Mouse (Mus musculus): ENCODE measurements around the gene Vgf. TPM values are rescaled to one million over a fixed set of nuclear protein-coding genes. Genes with fewer than 3 reads are reported as not detected.
A peak's percentile ranks its signal among the peaks of the same experiment; 100 is the strongest.

Vgf gene
- not detected for total RNA-seq (2021)
- long read RNA-seq, experiment 1, result 0 reads
- long read RNA-seq, experiment 2, result 0 reads

- DNase-seq, result no peak
Observed at GRCm38 (mm10) chr5:137026092-137026491, at the start of gene Vgf. TSS of gene Vgf (plus strand) at chr5:137026392.

GRCm38 (mm10) chr5:136977769-136978168 lies 48.4 kb upstream of the Vgf start:
- DNase-seq, result no peak

GRCm38 (mm10) chr5:136979762-136980161 lies 46.4 kb upstream of the Vgf start:
- no peak for DNase-seq

GRCm38 (mm10) chr5:136980974-136981373 lies 45.2 kb upstream of the Vgf start:
- DNase-seq, result no peak

- peak; percentile 35 to 71 for DNase-seq
Observed at GRCm38 (mm10) chr5:136982338-136982930, 43.8 kb upstream of the Vgf start.

GRCm38 (mm10) chr5:136984828-136985227 lies 41.4 kb upstream of the Vgf start:
- no peak for DNase-seq

- peak; percentile 96 to 98 for DNase-seq
Observed at GRCm38 (mm10) chr5:136986695-136987137, 39.5 kb upstream of the Vgf start, which contains the start of gene Plod3. TSS of gene Plod3 (plus strand) at chr5:136987019.

- DNase-seq, result peak; percentile 89 to 90
Observed at GRCm38 (mm10) chr5:136987138-136987933, 38.9 kb upstream of the Vgf start.

GRCm38 (mm10) chr5:136987934-136988271 lies 38.3 kb upstream of the Vgf start, which contains the start of gene Znhit1:
TSS of gene Znhit1 (minus strand) at chr5:136988021.
- no peak for DNase-seq

GRCm38 (mm10) chr5:136988420-136988819 lies 37.8 kb upstream of the Vgf start:
- peak; percentile 58 to 61 for DNase-seq

- DNase-seq, result no peak
Observed at GRCm38 (mm10) chr5:136989801-136990200, 36.4 kb upstream of the Vgf start.

- no peak for DNase-seq
Observed at GRCm38 (mm10) chr5:136999449-136999848, 26.7 kb upstream of the Vgf start.

- DNase-seq, result no peak
Observed at GRCm38 (mm10) chr5:137000612-137001011, 25.6 kb upstream of the Vgf start.

GRCm38 (mm10) chr5:137007276-137007675 lies 18.9 kb upstream of the Vgf start:
- DNase-seq, result no peak

GRCm38 (mm10) chr5:137009988-137010387 lies 16.2 kb upstream of the Vgf start:
- DNase-seq, result peak in 1 of 2 experiments; percentile 71

- no peak for DNase-seq
Observed at GRCm38 (mm10) chr5:137012401-137012950, 13.7 kb upstream of the Vgf start.

GRCm38 (mm10) chr5:137015913-137016312 lies 10.3 kb upstream of the Vgf start:
- DNase-seq, result no peak

GRCm38 (mm10) chr5:137024318-137024717 lies 1.9 kb upstream of the Vgf start:
- DNase-seq, result no peak

GRCm38 (mm10) chr5:137025132-137025531 lies 1.1 kb upstream of the Vgf start:
- DNase-seq, result peak; percentile 62 to 92

GRCm38 (mm10) chr5:137028561-137029272 lies 2.5 kb downstream of the Vgf start:
- no peak for DNase-seq

GRCm38 (mm10) chr5:137029273-137029585 lies 3.0 kb downstream of the Vgf start:
- DNase-seq, result no peak

- DNase-seq, result peak; percentile 92 to 95
Observed at GRCm38 (mm10) chr5:137029643-137030415, 3.6 kb downstream of the Vgf start.

Measured in heart, adult 18-20 months (tissue).